Mouse (Mus musculus): ENCODE measurements around the gene Snx11. TPM values are rescaled to one million over a fixed set of nuclear protein-coding genes. Genes with fewer than 3 reads are reported as not detected.

Gene Snx11
- total RNA-seq, 2 experiments from 2014 or later: 44.3 to 45.8 TPM

DNA sequence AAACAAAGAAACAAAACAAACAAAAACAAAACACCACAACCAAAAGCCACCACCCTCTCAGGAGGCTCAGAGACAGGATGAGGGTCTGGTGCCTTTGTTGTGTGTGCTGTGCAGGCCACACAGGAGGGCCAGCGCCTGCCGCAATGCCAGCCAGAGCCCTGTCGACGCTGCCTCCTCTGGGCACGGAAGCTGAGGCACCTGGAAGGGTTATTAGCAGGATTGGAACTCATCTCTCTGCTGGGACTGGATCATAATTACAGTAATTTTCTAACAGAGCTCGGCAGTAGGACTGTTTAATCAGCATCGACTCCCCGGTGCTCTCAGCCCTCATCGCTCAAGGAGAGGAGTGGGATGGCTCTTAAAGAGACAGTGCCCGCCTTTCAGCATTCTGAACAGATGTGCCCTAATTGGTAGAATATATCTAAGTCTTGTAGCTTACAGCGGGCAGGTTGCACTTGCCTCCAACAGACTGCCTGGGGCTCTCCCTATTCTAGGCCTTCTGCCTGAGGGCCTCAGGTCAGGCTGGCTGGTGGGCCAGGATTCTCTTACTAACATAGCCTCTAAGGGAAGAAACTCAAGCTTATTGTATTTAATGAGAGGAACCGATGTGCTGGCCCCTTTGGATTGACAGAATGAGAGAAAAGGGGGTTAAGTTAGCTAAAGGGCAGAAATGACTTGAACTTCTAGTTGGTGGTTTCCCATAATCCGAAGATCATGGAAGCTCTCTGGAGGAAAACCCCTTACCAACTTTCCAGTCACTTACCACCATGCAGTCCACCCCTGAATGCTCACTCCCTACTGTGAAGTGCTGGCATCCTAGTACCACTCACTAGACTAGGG is 12.6 kb downstream of the Snx11 start:
- DNase-seq (ENCODE audit: low spot score in 2 of 2): no peak

DNA sequence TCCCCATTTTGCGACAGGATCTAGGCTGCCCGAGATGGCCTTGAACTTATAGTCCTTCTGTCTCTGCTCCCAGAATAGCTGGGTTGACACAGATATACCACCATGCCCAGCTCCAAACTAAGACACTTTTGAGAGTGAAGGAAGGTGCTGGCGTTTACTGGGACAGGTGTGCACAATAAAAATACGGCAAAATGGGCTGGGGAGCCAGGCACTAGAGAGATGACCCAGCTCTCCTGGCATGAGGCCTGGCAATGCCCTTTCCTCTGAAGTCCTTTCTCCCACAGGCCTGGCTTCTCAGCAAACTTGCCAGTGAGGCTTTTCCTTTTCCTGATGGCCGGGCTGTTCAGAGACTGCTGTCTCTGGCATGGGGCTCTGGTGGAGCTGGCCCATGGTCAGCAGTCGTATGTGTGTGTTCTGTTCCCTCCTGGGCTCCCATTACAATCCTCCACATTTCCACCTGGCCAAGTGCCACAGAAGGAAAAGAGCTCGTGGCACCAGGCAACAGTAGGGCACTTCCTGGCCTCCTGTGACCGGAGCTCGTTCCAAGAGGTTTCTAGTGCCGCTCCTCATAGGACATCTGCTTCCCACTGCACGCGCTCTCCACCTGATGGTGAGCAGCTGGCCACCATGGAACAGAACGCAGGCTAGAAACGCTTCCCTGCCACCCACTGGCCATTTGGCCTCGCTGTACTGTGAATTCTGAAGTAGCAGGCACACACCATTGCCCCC is 14.5 kb downstream of the Snx11 start:
- peak in 1 of 2 experiments; percentile 57 for DNase-seq (ENCODE audit: low spot score in 2 of 2)

DNA sequence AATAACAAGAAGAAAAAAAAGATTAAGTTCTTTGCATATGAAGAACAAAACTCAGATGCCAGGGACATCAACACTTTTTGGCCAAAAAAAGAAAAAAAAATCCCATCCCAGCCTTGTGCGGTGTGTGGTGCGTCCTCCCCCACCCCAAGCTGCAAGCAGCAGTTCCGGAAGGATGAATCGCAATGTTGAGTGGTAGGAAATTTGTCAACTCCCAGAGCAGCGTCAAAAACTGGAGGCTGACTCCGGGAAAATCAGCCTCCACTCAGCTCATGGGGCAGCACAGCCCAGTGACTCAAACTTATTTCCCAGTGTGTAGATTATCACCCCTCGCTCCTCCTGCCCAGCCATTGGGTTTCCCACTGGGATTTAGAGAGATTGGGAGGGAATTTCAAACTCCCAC is 15.4 kb downstream of the Snx11 start:
- no peak for DNase-seq (ENCODE audit: low spot score in 2 of 2)

DNA sequence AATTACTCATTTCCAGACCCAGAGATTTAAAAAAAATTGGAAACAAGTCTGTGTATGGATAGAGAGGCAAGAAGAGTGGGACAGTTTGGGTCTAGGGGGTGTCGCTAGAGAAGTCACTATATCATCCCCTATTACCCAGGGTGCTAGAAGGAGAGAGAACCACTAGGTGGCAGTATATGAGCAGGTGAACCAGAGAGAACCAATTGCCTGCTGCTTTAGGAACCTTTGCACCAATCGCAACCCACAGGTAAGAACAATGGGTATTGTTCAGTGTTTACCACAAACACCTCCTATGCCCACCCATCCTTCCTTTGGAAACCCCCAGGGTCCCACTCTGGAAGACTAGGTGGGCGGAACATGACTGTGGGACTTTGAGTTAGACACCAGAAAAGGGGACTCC is 17.3 kb downstream of the Snx11 start:
- DNase-seq (ENCODE audit: low spot score in 2 of 2): peak in 1 of 2 experiments; percentile 76

DNA sequence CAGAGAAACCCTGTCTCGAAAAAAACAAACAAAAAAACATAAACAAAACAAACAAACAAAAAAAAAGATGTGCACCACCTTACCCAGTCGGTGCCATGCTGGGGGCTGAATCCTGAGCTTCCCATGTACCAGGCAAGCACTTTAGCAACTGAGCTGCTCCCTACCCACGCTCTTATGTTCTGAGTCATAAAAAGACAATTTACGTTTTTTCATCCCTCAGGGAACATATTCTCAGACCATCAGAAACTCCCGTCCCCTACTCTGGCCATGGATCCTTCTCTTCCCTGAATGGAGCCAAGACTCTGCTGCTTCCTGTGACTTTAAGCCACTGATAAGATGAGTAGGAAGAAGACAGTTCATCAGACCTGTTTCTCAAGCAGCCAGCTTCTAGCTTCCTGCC is 19.0 kb downstream of the Snx11 start:
- DNase-seq (ENCODE audit: low spot score in 2 of 2): no peak

DNA sequence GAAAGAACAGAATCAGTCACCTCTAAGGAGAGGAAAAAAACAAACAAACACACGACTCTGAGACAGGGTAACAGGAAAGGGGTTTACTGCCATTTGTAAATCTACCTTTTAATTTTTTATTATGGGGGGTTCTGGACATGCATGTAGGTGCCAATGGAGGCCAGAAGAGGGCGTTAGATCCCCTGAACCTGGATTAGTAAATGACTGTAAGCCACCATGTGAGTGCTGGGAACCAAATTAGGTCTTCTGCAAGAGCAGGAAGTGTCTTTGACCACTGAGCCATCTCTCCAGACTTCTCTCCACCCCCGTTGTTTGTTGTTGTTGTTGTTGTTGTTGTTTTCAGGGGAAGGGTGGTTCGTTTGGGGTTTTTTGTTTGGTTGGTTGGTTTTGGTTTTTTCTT is 19.9 kb downstream of the Snx11 start:
- no peak for DNase-seq (ENCODE audit: low spot score in 2 of 2)

DNA sequence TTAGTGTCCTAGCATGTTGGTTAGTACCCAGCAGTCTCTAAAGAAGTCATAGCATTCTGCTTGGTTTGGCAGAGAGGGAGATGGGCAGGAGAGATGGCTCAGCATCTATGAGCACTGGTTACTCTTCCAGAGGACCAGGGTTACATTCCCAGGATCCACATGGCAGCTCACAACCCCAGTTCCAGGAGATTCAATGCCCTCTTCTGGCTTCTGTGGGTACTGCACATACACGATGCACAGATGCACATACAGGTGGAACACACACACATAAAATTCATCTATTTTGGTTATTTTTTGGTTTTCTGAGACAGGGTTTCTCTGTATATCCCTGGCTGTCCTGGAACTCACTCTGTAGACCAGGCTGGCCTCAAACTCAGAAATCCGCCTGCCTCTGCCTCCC is 22.1 kb downstream of the Snx11 start:
- DNase-seq (ENCODE audit: low spot score in 2 of 2): no peak

DNA sequence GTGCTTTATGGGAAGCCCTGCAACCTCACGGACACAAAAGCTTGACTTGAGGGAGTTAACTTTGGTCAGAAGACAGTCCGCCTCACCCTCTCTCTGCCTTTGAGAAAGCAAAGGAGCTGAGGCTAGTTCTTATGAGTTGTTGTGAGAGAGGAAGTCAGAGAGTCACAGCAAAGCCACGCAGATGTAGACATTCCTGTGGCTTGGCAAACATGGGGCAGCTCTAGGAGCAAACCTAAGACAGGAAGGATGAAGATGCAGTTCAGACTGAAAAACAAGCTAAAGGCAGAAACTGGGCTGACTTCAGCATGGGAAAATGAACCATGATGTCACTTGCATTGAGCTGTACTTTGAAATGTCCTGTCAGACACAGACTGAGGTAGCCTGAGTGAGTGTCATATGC is 29.8 kb downstream of the Snx11 start:
- no peak for DNase-seq (ENCODE audit: low spot score in 2 of 2)

DNA sequence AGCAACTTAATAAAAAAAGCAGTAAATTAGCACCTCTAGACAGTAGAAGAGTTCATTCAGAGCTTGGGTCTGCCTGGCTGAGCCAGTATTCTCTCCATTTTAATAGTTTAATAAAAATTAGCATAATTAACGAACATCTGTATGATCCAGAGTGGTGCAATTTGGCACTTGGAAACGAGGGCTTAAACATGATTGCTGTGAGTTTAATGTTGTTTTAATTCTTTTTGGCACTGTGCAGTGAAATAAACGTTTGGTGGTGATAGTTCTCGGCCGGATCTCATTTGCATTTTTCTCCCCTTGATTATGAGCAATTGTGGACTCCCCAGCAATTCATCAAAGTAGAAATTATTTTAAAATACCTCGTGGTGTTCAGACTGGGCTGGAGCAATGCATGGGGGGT is 30.7 kb downstream of the Snx11 start:
- DNase-seq (ENCODE audit: low spot score in 2 of 2): no peak

DNA sequence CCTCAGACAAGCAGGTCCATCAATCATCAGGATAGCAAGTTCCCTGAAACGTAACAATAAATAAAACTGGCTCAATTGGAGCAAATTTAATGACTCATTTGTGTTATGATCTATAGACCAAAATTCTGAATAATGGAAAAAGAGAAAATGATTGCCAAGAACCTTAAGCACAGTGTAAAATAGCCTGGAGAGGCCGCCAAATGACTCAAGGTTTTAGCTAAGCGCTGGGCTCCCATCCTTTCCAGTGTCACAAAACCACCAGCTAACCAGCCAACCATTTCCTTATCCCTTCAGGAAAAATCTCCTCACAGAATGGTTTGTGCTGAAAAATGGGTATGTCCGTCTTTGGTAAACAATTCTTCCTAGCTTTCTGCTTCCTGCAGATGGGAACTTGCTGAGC is 33.5 kb downstream of the Snx11 start:
- no peak for DNase-seq (ENCODE audit: low spot score in 2 of 2)

DNA sequence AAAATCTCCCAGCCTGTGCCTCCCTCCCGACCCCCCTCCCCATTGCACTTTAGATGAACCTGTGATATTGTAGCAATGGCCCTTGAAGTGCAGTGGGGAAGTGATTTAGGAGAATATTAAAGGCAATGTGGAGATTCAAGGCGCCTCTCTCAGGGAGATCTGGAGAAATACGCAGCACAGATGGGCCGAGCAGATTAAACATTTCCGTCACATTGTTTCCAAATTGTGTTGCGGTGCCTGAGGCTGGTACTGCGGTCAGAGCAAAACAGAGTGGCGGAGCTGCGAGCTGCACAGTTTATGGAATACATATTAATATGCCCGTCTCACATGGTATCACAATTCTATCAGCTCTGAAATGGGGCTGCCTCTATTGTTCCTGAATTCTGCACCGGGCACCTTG is 34.4 kb downstream of the Snx11 start:
- no peak for DNase-seq (ENCODE audit: low spot score in 2 of 2)

DNA sequence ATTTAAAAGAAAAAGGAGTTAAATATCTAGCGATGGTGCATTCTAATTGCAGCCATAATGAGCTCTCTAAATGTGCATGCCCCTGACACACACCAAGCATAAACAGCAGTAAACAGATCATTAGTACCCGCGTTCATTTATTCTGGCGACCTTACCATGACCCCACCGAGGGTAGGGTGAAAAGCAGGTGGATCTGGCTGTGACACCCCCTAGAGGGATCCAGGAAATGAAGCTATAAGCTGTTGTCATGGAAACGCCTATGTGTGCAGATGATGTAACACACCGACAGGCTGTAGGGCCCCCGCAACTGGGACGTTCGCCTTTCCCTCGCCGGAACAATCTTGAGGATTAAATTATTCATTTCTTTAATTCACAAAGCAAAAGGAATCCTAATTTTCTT is 35.4 kb downstream of the Snx11 start:
- DNase-seq (ENCODE audit: low spot score in 2 of 2): peak; percentile 45 to 58

DNA sequence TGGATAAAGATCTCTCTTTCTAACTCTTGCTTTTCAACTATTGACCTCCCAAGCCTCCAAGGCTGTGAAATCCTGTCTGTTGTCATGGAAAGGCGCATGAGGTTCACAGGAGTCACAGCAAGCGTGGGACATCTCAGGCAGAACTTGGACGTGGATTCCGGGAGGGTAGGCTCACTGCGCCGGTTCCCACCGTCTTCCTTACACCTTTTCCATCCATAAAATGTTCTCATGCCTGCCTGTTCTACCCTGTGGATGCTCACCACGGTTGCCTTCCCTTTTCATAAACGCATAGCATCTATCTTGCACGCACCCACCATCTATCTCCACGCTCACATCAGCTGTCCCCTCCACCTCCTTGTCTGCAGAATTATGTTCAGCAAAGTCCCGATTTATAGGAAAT is 36.6 kb downstream of the Snx11 start:
- no peak for DNase-seq (ENCODE audit: low spot score in 2 of 2)

DNA sequence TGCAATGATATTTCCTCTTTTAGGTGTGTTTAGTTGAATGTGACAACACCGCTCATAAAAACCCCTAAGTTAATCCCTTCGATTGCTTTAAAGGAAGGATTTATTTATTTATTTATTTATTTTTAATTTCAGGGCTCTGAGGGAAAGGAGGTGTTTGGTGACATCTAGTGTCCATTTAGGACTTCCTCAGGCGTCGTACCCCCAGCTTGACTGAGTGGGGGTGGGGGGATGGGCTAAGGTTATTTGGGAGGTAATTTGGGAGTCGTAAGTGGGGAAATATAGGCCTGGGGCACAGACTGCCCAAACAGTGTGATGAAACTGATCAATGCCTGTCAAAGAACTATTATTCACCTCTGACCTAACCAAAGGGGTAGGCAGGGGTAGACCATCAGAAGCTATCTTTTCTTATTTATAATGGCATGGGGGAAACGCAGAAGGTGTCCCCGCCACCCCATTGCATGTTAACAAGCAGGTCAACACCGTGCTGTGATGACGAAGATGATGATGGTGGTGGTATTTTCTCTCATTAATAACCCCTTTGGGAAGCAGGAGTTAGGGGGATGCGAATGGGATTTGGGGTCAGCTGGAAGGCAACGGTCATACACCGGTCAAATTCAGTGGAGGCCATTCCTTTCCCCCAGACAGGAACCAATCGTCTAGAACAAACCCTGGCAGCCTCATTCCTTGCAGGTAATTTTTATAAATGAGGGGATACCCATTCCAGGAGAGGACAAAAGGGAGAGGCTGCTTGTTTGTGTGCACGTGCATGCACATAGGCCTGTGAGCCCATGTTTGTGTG is 39.5 kb downstream of the Snx11 start:
- no peak for DNase-seq (ENCODE audit: low spot score in 2 of 2)

DNA sequence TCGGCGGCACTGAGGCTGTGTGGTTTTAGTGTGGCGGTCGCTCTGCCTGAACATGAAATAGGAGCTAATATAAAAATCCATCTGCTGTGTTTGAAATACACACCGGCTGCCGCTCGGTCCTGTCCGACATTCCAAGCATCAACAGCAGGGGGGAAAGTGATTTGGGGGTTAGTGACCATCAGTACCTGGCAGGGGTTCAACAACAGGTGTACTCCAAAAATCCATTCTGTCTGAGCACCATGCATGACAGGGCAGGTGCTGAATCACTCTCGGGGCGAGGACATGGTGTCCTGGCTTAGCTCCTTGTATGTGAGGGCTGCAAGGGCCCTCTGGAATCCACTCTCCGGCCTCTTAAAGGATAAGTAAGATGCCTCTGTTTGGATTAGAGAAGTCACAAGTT is 41.0 kb downstream of the Snx11 start:
- DNase-seq (ENCODE audit: low spot score in 2 of 2): no peak

DNA sequence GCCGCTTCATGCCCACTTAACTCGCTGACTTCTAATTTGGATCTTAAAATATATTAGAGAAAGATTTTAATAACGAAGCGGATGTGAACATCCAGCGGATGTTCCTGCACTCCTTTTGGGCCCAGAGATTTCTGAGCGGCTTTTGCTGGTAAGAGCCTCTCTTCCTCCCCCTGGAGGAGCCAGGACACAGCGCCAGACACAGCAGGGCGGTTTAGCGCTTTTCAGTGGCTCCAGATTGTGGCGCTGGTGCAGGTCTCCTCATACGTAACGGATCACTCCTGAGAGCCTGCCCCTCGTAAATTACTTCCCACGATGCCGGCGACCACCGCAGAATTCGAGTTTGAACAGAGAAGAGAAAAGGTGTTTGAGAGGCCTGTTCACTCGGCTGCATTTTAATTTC is 41.5 kb downstream of the Snx11 start:
- peak in 1 of 2 experiments; percentile 46 for DNase-seq (ENCODE audit: low spot score in 2 of 2)

DNA sequence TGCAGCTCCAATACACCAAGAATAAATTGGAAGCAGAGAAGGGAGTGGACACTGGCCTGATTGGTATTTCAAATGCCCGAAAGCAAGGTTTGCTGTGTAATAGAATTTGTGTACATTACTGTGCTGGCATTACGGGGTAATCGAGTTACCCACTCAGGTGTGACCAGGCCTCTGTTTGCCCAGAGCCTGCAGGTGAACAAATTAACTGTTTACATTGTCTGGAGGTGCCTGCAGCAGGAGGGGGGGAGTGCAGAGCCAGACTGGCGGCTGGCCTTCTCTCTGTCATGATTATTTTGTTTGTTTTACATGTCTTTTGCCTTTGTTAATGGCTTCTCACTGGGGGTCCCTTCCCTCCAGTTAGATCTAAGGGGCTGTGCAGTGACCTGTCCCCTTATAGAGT is 44.7 kb downstream of the Snx11 start:
- DNase-seq (ENCODE audit: low spot score in 2 of 2): no peak

DNA sequence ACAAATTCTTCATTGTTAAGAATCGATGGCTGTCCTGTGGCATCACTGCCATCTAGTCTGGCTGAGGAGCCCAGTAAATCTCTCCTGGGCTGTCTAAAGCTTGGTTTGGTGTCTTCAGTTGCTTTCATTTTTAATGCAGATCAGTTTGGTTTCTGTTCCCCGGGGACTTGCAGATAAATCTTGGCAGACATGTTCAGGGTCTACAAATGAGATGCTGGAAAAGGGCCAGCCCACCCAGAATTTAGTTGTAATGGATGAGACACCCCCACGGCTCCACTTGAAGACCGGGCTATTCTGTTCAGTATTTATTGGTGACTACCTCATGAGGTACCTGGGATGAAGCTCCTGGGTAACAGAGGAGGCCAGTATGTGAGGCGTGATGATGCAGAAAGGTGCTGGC is 47.0 kb downstream of the Snx11 start:
- no peak for DNase-seq (ENCODE audit: low spot score in 2 of 2)

DNA sequence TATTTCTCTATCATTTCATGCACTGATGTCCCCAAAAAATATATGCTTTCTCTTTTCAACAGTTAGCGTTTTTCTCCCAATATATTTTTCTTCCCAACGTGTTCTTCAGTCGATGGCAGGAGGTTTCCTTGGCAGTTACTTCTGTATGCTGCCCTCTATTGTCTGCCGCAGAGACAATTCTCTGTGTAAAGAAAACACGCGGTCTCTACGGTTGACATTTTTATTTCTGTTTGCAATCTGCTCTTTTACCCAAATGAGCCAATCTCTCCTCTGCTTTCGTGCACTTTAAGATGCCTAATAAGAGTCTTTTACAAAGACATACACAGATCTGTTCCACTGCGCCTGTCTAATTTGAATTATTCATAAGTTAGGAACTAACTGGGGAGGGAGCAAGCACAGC is 47.9 kb downstream of the Snx11 start:
- peak in 1 of 2 experiments; percentile 49 for DNase-seq (ENCODE audit: low spot score in 2 of 2)

DNA sequence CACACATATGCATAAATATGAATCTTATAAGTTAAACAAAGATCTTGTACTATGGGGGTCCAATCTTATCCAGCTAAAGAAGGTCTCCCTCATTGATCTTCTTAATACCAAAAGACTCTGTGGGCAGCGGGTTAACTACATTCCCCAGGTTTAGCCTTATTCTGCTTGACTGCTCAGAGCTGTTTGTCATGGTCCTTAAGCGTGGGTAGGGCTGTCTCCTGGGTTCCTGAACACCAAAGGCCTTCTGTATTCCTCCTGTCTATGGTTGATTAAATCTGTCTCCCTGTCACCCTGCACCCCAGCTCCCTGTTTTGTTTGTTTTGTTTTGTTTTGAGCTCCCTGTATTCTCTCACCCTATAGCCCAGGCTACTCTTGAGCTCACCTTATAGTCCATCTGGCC is 48.8 kb downstream of the Snx11 start:
- DNase-seq (ENCODE audit: low spot score in 2 of 2): no peak

DNA sequence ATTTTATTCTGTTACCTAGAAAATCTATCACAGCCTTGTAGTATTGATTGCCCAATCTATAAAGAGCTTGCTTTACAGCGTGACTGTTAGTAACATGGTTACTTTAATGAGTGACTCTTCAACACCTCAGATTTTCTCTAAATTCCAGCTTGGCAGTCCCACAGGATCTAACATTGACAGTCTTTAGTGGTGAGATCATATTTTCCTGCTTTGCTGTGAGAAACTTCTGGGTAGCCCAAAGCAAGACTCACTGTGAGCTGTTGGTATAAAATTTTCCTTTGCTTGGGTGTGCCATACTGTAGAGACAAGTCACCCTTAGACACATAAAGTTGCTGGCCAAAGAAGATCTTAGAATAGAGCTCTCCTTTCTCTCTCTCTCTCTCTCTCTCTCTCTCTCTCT is 51.5 kb downstream of the Snx11 start:
- no peak for DNase-seq (ENCODE audit: low spot score in 2 of 2)

DNA sequence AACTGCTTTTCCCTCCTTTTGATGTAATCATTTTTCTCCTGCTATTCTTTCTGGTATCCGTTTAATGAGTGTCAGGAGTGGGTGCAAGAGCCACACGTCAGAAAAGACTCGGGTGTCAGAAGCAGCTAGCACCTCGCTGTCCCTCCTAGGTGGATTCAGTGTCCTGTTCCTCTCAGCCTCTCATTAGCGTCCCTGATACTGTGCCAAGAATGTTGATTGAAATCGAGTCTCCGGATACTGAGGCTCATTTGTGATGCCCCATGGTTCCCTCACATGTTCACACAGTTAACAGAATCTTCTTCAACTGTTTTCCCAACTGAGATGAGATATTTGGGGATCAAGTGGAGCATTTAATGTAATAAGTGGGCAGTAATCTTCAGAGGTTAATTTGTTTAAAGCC is 58.8 kb downstream of the Snx11 start:
- DNase-seq (ENCODE audit: low spot score in 2 of 2): no peak

Measured in layer of hippocampus, postnatal 14 days (tissue).